Mouse (Mus musculus): ENCODE measurements around the gene Rbfox3.

Gene Rbfox3

GRCm38 (mm10) chr11:118905656-118906055 lies 5.7 kb downstream of the Rbfox3 start:
- no peak for DNase-seq

- DNase-seq = no peak
Measured at GRCm38 (mm10) chr11:118904253-118904652, 7.1 kb downstream of the Rbfox3 start.

- no peak for DNase-seq
Measured at GRCm38 (mm10) chr11:118899771-118900545, 11.4 kb downstream of the Rbfox3 start.

- DNase-seq = no peak
Measured at GRCm38 (mm10) chr11:118898643-118899042, 12.8 kb downstream of the Rbfox3 start.

GRCm38 (mm10) chr11:118898156-118898555 lies 13.2 kb downstream of the Rbfox3 start:
- DNase-seq = no peak

GRCm38 (mm10) chr11:118897114-118897841 lies 14.1 kb downstream of the Rbfox3 start:
- no peak for DNase-seq

- DNase-seq = no peak
Measured at GRCm38 (mm10) chr11:118896032-118896675, 15.2 kb downstream of the Rbfox3 start.

- no peak for DNase-seq
Measured at GRCm38 (mm10) chr11:118894835-118895234, 16.6 kb downstream of the Rbfox3 start.

- no peak for DNase-seq
Measured at GRCm38 (mm10) chr11:118894196-118894595, 17.2 kb downstream of the Rbfox3 start.

- DNase-seq = no peak
Measured at GRCm38 (mm10) chr11:118892876-118893275, 18.5 kb downstream of the Rbfox3 start.

- DNase-seq = no peak
Measured at GRCm38 (mm10) chr11:118891516-118891915, 19.9 kb downstream of the Rbfox3 start.

GRCm38 (mm10) chr11:118890992-118891398 lies 20.4 kb downstream of the Rbfox3 start:
- no peak for DNase-seq

GRCm38 (mm10) chr11:118890474-118890873 lies 20.9 kb downstream of the Rbfox3 start:
- DNase-seq = no peak

- no peak for DNase-seq
Measured at GRCm38 (mm10) chr11:118889500-118889899, 21.9 kb downstream of the Rbfox3 start.

GRCm38 (mm10) chr11:118888426-118888825 lies 23.0 kb downstream of the Rbfox3 start:
- no peak for DNase-seq

GRCm38 (mm10) chr11:118887206-118887605 lies 24.2 kb downstream of the Rbfox3 start:
- no peak for DNase-seq

GRCm38 (mm10) chr11:118886269-118886965 lies 25.0 kb downstream of the Rbfox3 start:
- no peak for DNase-seq

GRCm38 (mm10) chr11:118885604-118886003 lies 25.8 kb downstream of the Rbfox3 start:
- no peak for DNase-seq

GRCm38 (mm10) chr11:118885135-118885534 lies 26.3 kb downstream of the Rbfox3 start:
- no peak for DNase-seq

- DNase-seq = no peak
Measured at GRCm38 (mm10) chr11:118883143-118883542, 28.3 kb downstream of the Rbfox3 start.

GRCm38 (mm10) chr11:118881786-118882495 lies 29.5 kb downstream of the Rbfox3 start:
- no peak for DNase-seq

- DNase-seq = no peak
Measured at GRCm38 (mm10) chr11:118879466-118880150, 31.8 kb downstream of the Rbfox3 start.
